Comparison of ENCODE assay signal across 18 mouse cellular contexts in genomic region chr13:26517646-26518045, GRCm38 (mm10).
"Had no signal": no experiment of that assay in that cellular context is flagged by ENCODE, and none has a peak within 500 bp of the region (broad histone marks: within the 10 kb centered on the region; RNA-seq: fewer than 3 reads in every experiment).

No protein-coding gene starts in this region.

- H3K9ac ChIP-seq: liver, embryonic 13.5 days; neural tube, embryonic 12.5 days; neural tube, embryonic 15.5 days had no signal

- H3K27ac ChIP-seq: kidney, postnatal 0 days; layer of hippocampus, adult 2 months; left cerebral cortex, adult 2 months; liver, embryonic 13.5 days; neural tube, embryonic 12.5 days; neural tube, embryonic 15.5 days had no signal

- H3K27me3 ChIP-seq: liver, embryonic 13.5 days; neural tube, embryonic 12.5 days; neural tube, embryonic 15.5 days had no signal

- H3K4me3 ChIP-seq: layer of hippocampus, adult 2 months; left cerebral cortex, adult 2 months; liver, embryonic 13.5 days; neural tube, embryonic 12.5 days; neural tube, embryonic 15.5 days had no signal

- H3K36me3 ChIP-seq: liver, embryonic 13.5 days; neural tube, embryonic 12.5 days; neural tube, embryonic 15.5 days had no signal

- H3K4me2 ChIP-seq: liver, embryonic 13.5 days; neural tube, embryonic 12.5 days; neural tube, embryonic 15.5 days had no signal

- H3K4me1 ChIP-seq: liver, embryonic 13.5 days; neural tube, embryonic 12.5 days; neural tube, embryonic 15.5 days had no signal

- H3K9me3 ChIP-seq: liver, embryonic 13.5 days; neural tube, embryonic 12.5 days; neural tube, embryonic 15.5 days had no signal

- DNase-seq: kidney, adult 2 months; kidney, postnatal 25 days; layer of hippocampus, adult 9-11 months; layer of hippocampus, postnatal 36 days; liver, embryonic 13.5 days; lung, adult 2 months; lung, postnatal 14 days; lung, postnatal 4 days; retina, postnatal 1 day; right cerebral cortex, postnatal 25 days; spleen, adult 18-20 months; thymus, adult 18-20 months; thymus, postnatal 36 days had no signal
